Mouse (Mus musculus): ENCODE measurements around the gene Vipr1.

DNA sequence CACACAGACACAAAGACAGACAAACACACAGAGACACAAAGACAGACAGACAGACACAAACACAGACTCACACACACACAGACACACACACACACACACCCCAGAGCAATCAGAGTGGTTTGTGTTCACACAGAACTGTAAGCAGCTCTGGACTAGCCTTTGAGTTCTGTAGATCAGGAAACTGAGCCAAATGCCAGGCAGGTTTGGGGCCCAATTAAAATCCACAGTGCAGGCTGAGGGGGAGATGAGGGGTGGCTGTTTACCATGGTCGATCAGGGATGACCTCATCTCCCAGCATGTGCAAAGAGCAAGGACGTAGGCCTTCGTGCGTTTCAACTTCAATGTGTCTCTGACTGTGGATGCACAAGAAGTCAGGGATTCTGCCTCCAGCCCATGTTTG, 47.7 kb upstream of the Vipr1 start:
- TF ChIP-seq GATA1 (IDR thresholded peaks at IDR 0.05; ENCODE audit: low read length) (no peak), TAL1 (IDR thresholded peaks at IDR 0.05; ENCODE audit: low read length) (no peak)

All from erythroblast, embryonic 14.5 days (primary cell).